Mouse (Mus musculus): ENCODE data around the gene Fblim1.

GRCm38 (mm10) chr4:141653813-141654212 is 47.9 kb upstream of the Fblim1 start:
- TF ChIP-seq MAZ (IDR thresholded peaks at IDR 0.05; ENCODE audit: low read depth, low read length), result no peak
- TF ChIP-seq CTCF (conservative IDR thresholded peaks at IDR 0.05 in 1 of 2, IDR thresholded peaks at IDR 0.05 in 1 of 2; ENCODE audit: low read depth in 2 of 2, low read length in 2 of 2), result no peak
- no peak for TF ChIP-seq MAX (IDR thresholded peaks at IDR 0.05; ENCODE audit: low read length)
- TF ChIP-seq ELF1 (IDR thresholded peaks at IDR 0.05; ENCODE audit: low read depth, low read length), result no peak
- TF ChIP-seq POLR2A (IDR thresholded peaks at IDR 0.05; ENCODE audit: low read depth, low read length), result no peak
- TF ChIP-seq CHD1 (IDR thresholded peaks at IDR 0.05; ENCODE audit: low read depth, low read length), result no peak
- no peak for TF ChIP-seq E2F4 (IDR thresholded peaks at IDR 0.05; ENCODE audit: insufficient replicate concordance, low read depth, low read length)
- no peak for TF ChIP-seq RCOR1 (conservative IDR thresholded peaks at IDR 0.05; ENCODE audit: low read depth, low read length)
- no peak for TF ChIP-seq ZNF384 (IDR thresholded peaks at IDR 0.05; ENCODE audit: low read depth, low read length)
